Mouse (Mus musculus): ENCODE results near the gene Slc25a16.

Gene Slc25a16

DNA sequence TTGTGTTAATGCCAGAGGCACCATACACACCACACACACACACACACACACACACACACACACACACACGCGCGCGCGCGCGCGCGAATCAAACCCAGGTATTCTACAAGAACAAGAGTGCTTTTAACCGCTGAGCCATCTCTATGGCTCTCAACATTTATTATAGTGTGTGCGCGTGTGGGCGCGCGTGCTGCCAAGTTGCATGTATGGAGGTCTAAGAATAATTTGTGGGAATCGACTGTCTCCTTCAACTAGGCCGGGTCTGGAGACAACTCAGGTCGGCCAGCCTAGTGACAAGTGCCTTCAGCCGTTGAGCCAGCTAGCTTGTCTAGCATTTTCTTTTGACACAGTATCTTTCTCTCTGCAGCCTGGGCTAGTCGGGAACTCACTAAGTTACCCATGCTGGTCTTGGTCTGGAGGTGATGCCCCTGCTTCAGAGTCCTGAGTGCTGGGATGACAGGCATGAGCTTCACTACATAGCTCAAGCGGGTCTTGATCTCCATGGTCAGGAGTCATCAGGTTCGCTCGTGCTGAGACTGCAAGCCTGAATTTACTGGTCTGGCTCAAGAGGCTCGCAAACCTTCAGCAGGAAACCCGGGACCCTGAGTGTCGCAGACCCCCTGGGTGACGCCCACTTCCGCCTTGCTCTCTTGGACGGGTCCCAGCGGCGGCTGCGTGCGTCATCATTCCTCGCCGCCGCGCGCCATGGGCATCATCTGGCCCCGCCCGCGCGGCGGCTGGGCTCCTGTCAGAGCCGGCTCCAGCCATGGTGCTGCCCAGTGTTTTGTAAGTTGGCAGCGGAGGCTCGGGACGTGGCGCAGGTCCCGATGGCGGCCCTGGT lies at the start of gene Slc25a16:
Gene Slc25a16 (plus strand): TSS at position 709 of the 841 bp plus-strand sequence.
- peak; percentile 91 for DNase-seq

DNA sequence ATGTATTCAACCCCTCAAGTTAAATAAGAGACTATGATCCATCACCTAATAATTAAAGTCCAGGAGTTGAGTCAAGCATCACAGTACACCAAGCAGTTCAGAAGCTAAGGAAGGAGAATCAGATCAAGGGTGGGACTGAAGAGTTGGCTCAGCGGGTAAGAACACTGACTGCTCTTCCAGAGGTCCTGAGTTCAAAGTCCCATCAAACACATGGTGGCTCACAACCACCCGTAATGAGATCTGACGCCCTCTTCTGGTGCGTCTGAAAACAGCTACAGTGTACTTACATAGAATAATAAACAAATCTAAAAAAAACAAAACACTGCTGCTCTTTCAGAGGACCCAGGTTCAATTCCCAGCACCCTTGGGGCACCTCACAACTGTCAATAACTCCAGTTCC lies 45.6 kb upstream of the Slc25a16 start:
- DNase-seq = no peak

DNA sequence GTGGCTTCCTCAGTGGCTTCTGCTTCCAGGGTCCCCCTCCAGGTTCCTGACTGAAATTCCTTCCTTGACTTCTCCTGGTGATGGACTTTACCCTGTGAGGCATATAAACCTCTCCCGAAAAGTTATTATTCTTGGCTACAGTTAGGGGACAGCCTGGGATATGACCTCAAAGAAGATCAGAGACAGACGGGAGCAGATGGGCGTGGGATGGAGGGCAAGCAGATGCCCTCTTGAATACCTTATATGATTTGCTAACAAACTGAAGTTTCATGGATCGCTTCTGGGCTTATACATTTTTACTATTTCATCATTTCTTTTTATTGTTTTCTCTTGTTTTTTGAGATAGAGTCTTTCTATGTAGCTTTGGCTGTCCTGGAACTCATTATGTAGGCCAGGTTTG lies 44.9 kb upstream of the Slc25a16 start:
- DNase-seq = no peak

DNA sequence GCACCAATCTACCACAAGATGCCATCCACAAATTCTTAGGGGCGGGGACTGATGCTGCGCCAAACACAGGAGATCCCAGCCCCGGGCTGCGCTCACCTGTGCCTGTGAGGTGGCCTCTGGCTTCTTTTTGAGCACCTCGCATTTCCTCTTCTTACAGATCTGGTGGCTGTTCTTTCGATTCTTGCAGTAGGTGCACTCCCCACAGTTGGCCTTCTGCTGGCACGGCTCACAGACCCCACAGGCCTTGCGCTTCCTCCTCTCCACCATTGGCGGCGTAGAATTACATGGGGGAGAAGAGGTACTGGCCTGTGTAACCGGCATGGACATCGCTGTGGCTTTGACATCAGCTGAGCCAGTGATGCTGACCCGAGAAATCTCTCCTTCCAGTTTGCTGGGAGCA lies 42.4 kb upstream of the Slc25a16 start:
- DNase-seq = no peak

DNA sequence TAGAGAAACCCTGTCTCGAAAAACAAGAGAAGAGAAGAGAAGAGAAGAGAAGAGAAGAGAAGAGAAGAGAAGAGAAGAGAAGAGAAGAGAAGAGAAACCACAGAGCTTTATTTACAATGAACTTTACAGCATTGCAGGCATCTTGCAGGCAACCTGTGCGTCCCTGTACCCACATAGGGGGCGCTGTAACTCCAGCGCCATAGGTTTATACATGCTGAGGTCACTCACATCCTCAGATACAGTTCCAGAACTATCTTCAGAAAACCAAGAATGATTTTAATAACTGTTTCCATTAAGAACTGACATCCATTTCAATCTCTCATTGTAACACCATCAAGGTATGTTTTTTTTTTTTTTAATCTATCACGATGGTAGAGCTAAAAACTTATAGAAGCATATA lies 39.2 kb upstream of the Slc25a16 start:
- DNase-seq = peak; percentile 20

DNA sequence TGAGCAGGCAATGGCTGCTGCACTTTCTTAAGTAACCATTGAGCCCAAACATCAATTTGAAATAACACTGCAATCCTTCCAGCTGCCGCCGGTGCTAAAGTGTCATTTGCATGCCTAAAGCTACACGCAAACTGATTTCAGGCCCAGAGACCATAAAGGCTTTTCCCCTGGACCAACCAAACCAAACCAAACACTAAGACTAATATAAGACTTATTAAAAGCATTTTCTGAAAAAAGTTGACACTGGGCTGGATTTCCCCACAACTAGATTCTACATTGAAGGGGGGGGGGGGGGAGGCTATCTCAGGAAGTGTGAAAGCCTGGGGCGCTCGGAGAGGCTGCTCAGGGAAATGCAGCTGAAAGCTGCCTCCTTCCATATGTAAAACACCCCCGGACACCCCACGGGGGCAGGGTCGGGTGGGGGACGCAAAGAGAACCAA lies 36.5 kb upstream of the Slc25a16 start:
- no peak for DNase-seq

DNA sequence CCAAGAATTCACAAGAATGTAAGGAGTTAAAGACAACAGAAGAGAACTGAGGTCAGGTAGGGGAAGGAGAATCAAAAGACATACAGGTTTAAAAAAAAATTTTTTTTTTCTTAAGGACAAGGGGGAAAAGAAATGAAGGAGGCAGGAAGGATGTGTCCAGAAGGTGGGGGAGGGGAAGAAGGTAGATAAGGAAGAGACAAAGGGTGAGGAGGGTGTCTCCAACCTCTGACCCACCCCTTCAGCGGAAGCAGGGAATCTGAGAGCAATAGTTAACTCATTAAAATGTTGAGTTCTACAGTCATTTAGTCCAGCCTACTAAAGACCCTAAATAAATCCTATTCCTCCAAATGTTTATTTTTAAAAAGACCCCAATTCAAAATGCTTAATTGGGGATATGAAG lies 35.9 kb upstream of the Slc25a16 start:
- no peak for DNase-seq

DNA sequence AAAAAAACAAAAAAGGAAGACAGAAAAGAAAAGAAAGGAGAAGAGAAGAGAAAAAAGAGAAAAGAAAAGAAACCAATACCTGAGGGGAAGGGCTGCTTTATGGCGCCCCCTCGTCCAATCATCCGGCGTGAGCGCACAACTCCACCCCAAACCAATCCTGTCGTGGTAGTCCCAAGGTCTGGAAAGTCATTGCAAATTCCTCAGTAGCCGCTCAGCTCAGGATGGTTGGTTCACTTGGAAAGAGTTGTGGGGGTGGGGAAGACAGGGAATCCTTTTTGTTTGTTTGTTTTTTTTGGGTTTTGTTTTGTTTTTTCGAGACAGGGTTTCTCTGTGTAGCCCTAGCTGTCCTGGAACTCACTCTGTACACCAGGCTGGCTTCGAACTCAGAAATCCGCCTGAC lies 35.0 kb upstream of the Slc25a16 start:
- DNase-seq = no peak

DNA sequence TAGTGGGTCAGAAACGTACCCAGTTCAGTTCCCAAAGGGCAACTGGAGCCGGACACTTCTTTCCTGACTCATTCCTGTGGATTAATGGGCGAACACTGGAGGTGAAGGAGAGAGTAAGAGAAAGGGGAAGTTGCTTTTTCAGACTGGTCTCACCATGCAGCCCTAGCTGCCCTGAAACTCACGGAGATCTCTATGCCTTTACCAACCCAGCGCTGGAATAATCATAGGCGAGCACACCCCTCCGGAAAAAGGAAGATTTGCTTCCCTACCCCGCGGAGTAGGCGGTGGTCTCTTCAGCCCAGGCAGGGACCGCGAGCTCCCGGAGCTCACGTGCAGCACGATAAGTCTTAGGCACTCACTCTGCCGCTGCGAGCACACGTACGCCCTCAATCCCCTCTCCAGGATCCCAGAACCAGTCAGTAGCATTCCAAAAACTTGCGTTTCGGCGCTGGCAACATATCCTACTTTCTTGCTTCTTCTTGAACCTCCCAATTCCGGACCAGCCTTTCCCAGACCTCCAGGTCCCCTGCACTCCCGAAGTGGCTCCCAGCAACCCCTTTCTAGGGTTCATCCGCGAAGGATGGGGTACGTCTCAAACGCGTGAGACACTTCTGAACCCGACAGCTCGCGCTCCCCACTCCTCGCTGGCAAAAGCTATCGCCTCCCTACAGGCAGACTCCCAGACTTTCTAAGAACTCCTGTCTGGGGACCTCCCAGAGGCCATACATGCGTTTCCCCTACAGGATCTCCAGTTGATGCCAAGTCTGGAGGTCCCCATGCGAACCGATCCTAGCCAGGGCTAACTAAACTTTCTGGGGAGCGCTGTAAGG lies 34.2 kb upstream of the Slc25a16 start:
- peak; percentile 25 for DNase-seq

DNA sequence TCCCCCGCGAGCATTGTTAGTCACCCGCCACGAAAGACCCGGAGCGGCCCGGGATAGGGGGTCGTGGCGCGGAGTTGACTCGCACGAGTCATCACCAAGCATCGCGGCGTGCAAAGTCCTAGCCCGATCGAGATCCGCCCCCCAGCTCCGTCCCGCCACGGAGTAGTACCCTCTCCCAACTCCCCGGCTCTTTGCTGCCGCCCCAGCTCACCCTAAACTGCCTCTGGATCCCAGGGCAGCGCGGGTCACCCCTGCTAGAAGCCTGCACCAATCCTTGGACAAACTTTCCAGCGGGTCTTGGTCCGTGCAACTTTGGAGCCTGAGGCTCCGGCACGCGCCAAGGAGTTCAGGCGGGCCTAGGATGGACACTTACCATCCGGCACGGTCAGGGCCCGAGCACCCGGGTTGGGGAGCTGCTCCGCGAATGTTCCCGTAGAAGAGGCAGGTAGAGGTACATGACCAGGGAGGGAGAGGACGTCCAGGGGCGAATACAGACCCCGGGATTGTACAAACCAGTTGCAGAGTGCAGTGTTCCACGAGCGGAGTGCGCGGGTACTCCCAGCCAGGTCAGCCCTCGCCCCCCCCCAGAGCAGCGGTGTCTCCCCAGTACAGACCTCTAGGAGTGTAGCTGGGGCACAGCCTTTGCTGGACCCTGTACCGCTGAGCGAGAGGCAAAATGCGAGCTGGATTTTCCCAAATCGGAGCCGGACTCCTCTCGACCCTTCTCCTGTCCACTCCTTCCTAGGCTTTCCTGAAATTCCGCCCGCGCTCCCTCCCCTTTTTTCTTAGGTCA lies 33.4 kb upstream of the Slc25a16 start:
- DNase-seq = peak; percentile 55

DNA sequence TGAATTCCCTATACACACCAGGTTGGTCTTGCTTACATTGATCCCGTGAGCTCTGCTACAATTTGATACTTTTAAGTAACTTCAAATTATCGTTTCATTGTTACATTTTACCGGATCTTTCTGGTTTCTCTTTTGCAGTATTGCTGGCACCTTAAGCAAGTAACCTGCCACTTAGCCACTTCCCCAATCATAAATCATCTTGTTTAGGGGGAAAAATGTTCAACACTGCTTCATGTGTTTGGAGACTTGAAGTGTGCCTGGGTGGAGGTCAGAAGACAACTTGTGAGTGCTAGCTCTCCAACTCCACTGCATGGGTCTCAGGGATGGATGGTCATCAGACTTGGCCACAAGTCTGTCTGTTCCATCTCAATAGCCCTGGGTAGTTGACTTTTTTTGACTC lies 29.4 kb upstream of the Slc25a16 start:
- DNase-seq = no peak

DNA sequence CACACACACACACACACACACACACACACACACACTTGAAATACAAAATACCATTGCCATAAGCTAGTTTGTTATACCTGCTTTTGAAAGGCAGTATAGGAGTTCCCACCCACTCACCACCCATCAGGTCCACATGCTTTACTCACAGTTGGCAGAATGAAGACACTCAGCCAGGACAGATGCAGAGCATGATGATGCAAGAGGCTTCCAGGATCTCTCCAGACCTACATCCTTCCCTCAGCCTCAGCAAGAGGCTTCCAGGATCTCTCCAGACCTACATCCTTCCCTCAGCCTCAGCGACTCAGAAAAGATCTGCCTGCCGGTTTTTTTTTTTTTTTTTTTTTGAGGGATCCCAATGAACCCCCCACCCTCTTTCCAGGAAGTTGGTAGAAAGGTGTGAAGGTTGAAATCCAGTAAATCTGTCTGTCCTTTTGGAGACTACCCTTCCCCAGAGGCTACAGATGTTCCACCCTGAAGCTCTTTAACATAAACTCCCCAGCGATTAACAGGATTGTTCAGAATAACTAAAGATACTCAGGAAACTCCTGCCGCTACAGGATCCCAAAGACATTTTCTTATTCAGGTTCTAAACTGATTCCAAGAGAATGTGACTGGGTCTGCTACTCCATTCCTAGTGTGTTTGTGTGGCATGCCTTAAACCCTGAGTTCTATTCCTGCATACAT lies 27.7 kb upstream of the Slc25a16 start:
- no peak for DNase-seq

DNA sequence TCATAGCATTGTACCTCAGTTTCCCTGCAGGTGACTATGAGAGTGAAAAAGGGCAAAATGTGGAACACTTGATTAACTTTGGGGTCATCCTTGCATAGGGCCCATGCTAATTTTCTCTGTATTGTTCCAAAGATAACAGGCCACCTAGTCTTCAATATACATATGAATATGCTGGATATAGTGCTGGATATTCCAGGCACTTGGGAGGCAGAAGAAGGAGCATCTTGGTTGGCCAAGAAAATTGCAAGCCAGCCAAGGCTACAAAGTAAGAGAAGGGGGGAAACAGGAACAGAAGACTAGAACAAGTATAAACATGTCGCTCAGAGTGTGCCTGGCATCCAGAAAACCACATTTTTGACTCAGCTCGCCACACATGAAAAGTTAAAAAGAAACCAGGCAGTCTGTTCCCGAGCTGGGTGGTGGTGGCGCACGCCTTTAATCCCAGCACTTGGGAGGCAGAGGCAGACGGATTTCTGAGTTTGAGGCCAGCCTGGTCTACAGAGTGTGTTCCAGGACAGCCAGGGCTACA lies 27.0 kb upstream of the Slc25a16 start:
- DNase-seq = no peak

DNA sequence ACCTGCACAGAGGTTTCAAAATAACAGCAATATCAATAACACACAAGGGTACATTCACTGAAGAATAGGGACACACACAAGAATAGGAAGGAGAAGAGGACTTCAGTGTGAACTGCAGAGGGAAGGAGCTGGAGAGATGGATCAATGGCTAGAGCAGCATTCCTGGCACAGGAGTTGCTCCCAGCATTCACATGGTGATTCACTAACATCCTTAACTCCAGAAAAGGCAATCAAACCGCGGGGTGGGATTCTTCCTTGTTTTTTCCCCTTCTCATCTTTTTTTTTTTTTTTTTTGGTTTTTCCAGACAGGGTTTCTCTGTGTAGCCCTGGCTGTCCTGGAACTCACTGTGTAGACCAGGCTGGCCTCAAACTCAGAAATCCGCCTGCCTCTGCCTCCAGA lies 26.0 kb upstream of the Slc25a16 start:
- DNase-seq = no peak

DNA sequence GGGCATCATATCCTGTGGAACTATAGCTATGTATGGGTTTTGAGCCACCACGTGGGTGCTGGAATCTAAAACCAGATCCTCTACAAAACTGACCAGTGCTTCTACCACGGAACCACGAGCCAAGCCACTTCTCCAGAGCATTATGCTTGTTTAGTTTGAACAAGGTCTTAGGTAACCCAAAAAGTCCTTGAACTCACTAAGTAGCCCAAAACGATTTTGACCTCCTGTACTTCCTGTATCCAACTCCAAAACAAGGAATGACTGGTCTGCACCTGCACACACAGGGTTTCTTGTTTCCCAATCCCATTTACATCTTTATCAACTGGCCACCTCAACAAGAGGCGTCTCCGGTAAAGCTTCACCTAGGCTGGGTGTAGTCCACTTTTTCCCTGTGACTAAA lies 25.0 kb upstream of the Slc25a16 start:
- DNase-seq = peak; percentile 16

DNA sequence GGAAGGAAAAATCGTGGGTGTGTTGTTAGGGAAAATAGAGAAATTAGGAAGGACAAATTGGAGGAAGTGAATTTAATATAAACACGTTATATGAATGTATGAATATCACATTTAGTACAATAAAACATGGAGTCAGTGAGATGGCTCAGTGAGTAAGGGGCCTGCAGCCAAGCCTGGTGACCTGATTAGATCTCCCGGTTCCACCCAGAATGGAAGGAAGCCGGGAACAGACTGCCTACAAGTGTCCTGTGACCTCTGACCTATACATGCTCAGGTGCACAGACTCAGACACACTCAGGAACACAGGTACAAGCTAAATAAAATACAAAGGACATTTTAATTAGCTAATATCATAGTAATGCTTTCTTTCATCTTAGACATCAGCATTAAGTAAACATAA lies 24.4 kb upstream of the Slc25a16 start:
- DNase-seq = no peak

DNA sequence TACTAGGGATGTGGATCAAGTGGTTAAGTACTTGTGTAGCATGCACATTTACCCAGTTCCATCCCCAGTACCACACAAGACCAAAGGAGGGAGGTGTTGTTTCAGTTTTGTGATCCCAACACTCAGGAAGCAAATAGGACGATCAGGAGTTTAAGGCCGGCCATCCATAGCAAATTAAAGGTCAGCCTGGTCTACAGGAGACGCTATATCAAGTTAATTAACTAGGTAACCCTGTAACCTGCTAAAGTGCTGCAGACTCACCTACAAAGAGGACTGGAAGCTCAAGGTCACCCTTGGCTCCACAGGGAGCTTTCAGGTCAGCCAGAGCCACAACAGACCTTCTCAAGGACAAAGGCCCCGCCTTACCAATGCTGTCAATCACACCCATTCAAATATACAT lies 23.7 kb upstream of the Slc25a16 start:
- no peak for DNase-seq

DNA sequence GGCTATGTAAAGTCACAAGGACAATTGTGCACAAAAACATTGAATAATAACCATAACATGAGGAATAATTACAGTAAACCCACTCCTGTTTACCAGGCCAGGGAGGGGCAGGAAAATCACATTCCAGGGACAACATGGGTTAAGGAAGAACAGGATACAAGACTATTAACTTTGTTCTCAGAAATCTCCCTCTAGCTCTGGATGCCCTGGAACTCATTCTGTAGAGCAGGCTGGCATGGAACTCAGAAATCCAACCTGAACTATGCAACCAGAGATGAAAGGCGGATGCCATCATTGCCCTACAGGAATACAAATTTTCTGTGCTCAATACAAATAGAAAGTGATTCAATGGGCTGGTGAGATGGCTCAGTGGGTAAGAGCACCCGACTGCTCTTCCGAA lies 23.0 kb upstream of the Slc25a16 start:
- no peak for DNase-seq

DNA sequence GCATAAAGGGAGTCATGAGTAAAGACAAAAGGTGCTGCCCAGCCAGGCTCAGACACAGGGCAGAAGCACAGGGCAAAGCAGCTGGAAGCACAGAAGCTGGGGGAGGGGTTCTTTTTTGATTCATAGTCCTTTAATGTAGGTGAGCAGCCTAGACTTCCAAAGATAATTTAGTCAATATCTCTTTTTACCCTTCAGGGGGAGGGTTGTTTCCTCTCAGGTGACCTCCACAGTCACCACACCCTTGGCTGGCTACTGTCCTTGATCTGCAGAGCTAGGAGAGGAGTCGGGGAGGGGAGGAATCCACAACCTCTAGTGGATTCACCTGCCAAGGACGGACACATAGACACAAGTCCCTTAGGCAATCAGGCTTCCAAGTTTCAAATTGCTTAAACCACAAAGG lies 22.4 kb upstream of the Slc25a16 start:
- DNase-seq = no peak

DNA sequence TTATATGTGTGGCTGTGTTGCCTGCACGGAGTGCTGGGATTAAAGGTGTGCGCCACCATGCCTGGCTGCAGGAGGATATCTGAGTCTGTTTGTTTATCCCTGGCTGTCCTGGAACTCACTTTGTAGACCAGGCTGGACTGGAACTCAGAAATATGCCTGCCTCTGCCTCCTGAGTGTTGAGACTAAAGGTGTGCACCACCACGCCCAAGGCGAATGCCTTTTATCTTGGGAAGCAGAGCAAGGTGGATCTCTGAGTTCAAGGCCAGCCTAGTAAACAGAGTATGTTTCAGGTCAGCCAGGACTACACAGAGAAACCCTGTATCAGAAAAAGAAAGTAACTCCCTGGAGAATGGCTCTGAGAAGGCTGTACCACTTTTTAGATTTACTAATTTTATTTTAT lies 20.3 kb upstream of the Slc25a16 start:
- DNase-seq = no peak

DNA sequence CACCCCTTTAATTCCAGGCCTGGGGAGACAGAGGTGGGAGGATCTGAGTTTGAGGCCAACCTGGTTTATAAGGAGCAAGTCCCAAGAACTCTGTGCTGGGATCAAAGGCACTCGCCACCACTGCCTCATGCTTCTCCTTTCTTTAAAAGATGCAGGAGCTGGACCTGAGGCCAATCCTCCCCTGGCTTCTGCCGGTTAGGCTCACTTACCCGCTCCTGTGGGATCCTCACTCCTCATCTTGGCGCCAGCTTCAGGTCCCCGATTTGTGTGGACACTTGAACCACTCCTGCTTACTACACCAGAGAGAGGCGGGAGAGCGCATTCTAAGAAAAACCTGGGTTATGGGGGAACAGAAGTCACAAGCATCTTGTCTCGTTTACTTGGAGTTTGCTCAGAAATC lies 18.6 kb upstream of the Slc25a16 start:
- DNase-seq = no peak

DNA sequence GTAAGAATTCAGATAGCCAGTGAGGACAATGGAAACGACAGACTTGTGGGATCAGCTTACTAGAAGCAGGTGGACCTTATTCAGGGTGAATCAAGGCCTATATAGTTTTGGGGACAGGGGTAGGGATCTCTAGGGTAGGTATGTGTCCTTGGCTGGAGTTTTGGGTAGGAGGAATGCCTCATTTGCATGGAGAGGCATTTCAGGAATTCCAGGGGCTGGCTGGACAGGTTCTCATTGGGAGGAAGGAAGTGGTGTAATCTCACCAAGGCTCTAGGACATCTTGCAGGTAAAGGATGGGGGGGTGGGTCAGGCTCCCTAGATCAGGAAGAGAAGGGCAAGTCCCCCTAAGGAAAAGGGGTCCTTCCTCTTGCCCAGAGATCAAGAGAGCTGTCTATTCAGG lies 17.6 kb upstream of the Slc25a16 start:
- DNase-seq = no peak

DNA sequence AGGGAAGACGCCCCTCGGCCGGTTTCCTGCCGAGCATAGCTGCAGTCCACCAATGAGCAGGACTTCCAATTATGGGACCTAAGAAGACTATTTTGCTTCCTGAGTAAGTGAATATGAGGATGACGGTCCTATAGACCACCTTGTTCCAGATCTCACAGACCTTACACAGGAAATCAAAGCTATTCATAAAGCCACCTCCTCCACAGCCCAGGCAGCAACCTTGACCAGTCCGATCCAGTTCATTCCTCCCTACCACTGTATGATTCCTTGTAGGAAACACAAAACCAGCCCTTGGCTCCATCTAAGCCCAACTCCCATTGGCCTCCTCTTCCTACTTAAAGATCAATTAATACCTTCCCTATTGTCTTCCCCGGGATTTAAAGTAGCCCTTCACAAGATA lies 14.1 kb upstream of the Slc25a16 start:
- no peak for DNase-seq
